Mouse (Mus musculus): Measurements from ENCODE around the gene Ccl5.

- no peak for TF ChIP-seq ZC3H11A (IDR thresholded peaks at IDR 0.05; ENCODE audit: borderline replicate concordance, low read depth, low read length)
- no peak for TF ChIP-seq HCFC1 (IDR thresholded peaks at IDR 0.05; ENCODE audit: borderline replicate concordance, insufficient read depth, low read length)
- TF ChIP-seq MAFK (IDR thresholded peaks at IDR 0.05; ENCODE audit: insufficient read depth, low read depth, low read length): no peak
- TF ChIP-seq ZNF384 (IDR thresholded peaks at IDR 0.05; ENCODE audit: low read depth, low read length): no peak
These were observed 32.1 kb upstream of the Ccl5 start for GRCm38 (mm10) chr11:83562311-83562887.
